15 mouse cellular contexts compared by ENCODE assay signal in genomic region chr19:21050994-21051721, GRCm38 (mm10).
DNase-seq lines count a peak whose midpoint lies in the region; ATAC-seq lines count a peak whose summit lies in the region.
"Had no signal": no experiment of that assay in that cellular context is flagged by ENCODE, and none has a peak within 500 bp of the region (broad histone marks: within the 10 kb centered on the region; RNA-seq: fewer than 3 reads in every experiment).

No protein-coding gene starts in this region.

- H3K4me3 ChIP-seq in intestine, embryonic 16.5 days (ENCODE audit: low read length): no peak overlapping the region
- H3K4me3 ChIP-seq: embryonic facial prominence, embryonic 13.5 days; layer of hippocampus, adult 2 months; limb, embryonic 13.5 days had no signal

- peaks cover 8% of the 10 kb centered on the region; the same call in 1 of the 2 replicates for H3K4me1 ChIP-seq in intestine, embryonic 16.5 days (ENCODE audit: control insufficient read depth, insufficient read depth, low read length)
- H3K4me1 ChIP-seq: embryonic facial prominence, embryonic 13.5 days; limb, embryonic 13.5 days had no signal

- H3K27me3 ChIP-seq in intestine, embryonic 16.5 days (replicated peaks; ENCODE audit: control insufficient read depth, insufficient read depth, low read length): no peaks in the 10 kb centered on the region
- H3K27me3 ChIP-seq: embryonic facial prominence, embryonic 13.5 days; limb, embryonic 13.5 days had no signal

- DNase-seq in adrenal gland, postnatal 14 days: peak; percentile 19
- no peak for DNase-seq in adrenal gland, postnatal 4 days (ENCODE audit: low spot score in 2 of 2)
- peak; percentile 33 for DNase-seq in kidney, adult 9 months
- no peak for DNase-seq in kidney, adult 18-20 months
- peak; percentile 36 for DNase-seq in naive thymus-derived CD4-positive, alpha-beta T cell, adult 2 months (ENCODE audit: low read depth)
- no peak for DNase-seq in Muller cell, postnatal 12 days (ENCODE audit: inconsistent ontology term)
- DNase-seq in cerebellum, adult 9-10 months: no peak
- DNase-seq: cerebellum, adult 11 months; spleen, adult 18-20 months; thymus, postnatal 14 days had no signal

- no peaks in the 10 kb centered on the region for H3K9me3 ChIP-seq in intestine, embryonic 16.5 days (ENCODE audit: control insufficient read depth, low read length)
- H3K9me3 ChIP-seq: embryonic facial prominence, embryonic 13.5 days; limb, embryonic 13.5 days had no signal

- no peak overlapping the region for H3K4me2 ChIP-seq in intestine, embryonic 16.5 days (ENCODE audit: low read depth, low read length)
- H3K4me2 ChIP-seq: embryonic facial prominence, embryonic 13.5 days; limb, embryonic 13.5 days had no signal

- H3K36me3 ChIP-seq in intestine, embryonic 16.5 days (ENCODE audit: control insufficient read depth, insufficient read depth, low read length): no peaks in the 10 kb centered on the region
- H3K36me3 ChIP-seq: embryonic facial prominence, embryonic 13.5 days; limb, embryonic 13.5 days had no signal

- WGBS in intestine, embryonic 16.5 days: 65% methylated on average over 9 of the region's 9 CpGs

- peak overlapping the region; percentile 36; the same call in 1 of the 2 replicates for H3K27ac ChIP-seq in intestine, embryonic 16.5 days (ENCODE audit: low read length)
- H3K27ac ChIP-seq: embryonic facial prominence, embryonic 13.5 days; layer of hippocampus, adult 2 months; limb, embryonic 13.5 days had no signal

- peak; percentile 36; the same call in 1 of the 2 replicates for ATAC-seq in intestine, embryonic 16.5 days
- ATAC-seq: forebrain, embryonic 16.5 days had no signal

- no peak overlapping the region for H3K9ac ChIP-seq in intestine, embryonic 16.5 days (ENCODE audit: low read depth, low read length)
- H3K9ac ChIP-seq: embryonic facial prominence, embryonic 13.5 days; limb, embryonic 13.5 days had no signal

Comparison
In these comparisons a context has a peak if more than half of its experiments do, and no peak if none do; other contexts are left out.
1. DNase-seq: peak in adrenal gland, postnatal 14 days (single experiment), kidney, adult 9 months (single experiment) and naive thymus-derived CD4-positive, alpha-beta T cell, adult 2 months (single experiment); none in adrenal gland, postnatal 4 days (0 of 2), kidney, adult 18-20 months (single experiment), Muller cell, postnatal 12 days (single experiment) and cerebellum, adult 9-10 months (single experiment).